Mouse (Mus musculus) right cerebral cortex, postnatal 10 days (tissue): Measurements from ENCODE around the gene Twist1.

ENCODE experiments used
- DNase-seq, 2 experiments: peaks; one replicate each; pipeline ENCODE4 v3.0.0; 2021; ENCODE audit warnings: low spot score in 2 of 2

Twist1 gene

DNA sequence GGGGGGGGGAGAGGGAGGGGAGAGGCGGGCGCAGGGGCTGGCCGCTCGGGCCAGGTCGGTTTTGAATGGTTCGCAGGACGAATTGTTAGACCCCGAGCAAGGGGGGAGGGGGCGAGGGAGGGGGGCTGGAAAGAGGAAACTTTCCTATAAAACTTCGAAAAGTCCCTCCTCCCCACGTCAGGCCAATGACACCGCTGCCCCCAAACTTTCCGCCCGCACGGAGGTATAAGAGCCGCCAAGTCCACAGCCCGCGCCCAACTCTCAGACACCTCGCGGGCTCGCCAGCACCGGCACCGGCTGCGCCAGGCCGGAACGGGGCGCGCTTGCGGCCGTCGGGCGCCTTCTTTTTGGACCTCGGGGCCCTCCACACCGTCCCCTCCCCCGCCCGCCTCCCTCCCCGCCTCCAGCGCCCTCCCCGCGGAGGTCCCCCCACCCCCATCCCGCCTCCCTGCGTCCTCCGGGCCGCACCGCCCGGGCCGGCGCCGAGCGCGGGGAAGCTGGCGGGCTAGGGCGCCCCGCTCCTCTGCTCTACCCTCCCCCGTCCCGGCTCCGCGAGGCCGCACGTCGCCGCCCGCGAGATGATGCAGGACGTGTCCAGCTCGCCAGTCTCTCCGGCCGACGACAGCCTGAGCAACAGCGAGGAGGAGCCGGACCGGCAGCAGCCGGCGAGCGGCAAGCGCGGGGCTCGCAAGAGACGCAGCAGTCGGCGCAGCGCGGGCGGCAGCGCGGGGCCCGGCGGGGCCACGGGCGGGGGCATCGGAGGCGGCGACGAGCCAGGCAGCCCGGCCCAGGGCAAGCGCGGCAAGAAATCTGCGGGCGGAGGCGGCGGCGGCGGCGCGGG is at the start of gene Twist1:
Gene Twist1, plus strand, starts transcription at position 272 of the 841 bp plus-strand sequence.
- no peak for DNase-seq

GRCm38 (mm10) chr12:33926751-33927150 is 30.7 kb upstream of the Twist1 start:
- DNase-seq: no peak

DNA sequence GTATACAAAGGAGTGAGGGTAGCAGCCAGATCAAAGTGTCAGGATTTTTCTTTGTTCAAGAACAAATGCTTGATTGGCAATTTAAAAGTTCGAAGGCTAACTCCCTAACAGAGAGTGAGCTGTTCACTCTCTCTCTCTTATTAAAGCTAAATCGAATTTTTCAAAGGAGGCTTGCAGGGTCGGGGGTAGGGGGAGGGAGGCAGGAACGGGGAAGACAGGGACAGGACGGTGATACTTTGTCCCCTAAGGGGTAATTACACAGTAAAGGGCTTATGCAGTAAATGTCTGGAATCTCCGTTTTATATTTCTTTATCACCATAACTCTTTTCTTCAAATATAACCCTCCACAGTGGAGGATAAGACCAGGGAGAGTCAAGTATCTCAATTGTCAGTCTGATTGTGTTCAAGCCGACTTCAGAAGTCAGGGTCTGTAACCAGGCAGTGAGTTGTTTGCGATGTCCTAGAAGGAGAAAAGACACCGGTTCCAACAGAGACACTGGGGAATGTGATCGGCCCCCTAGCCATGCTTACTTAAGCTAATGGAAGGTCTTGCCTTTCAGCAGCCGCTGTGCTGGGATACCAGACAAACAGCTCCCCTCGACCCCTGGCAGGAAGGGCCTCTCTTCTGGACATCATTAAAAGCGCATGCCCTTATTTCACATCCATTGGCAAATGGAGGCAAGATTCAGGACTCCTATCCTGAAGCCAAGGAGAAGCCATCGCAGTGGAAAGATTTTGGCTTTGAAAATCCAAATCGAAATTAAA is 30.0 kb upstream of the Twist1 start:
- DNase-seq: no peak

DNA sequence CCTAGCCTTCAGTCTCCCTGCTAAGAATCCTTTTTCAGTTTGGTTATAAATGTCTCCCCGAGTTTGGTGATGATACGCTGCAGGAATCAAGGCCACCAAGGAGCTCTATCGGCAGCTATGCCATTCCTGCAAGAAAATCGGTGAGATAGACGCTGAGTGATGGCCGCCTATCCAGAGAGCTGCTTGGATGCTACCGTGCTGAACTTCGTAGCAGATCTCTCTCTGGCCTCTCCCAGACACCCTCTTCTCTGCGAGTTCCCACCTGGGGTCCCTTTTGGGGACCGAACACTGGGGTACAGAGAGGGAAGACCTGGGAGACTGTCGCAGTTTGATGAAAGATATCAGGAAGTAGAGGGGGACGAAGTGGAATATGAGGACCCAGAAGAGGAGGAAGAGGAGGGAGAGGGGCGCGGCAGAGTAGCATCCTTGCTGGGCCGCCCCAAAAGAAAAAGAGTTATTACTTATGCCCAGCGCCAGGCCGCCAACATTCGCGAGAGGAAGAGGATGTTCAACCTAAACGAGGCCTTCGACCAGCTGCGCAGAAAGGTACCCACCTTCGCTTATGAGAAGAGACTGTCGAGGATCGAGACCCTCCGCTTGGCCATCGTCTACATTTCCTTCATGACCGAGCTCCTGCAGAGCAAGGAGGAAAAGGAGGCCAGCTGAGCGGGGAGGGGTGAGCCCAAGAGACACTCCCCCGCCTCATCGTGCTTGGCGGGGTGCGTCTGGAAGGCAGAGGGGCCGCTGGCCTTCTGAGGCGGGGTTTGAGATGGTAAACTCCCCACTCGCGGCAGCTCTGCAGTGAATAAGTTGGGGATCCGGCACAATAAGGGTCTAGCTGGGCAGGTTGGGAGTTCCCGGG is 28.9 kb upstream of the Twist1 start, which contains the start of gene Ferd3l:
Gene Ferd3l, plus strand, starts transcription at position 95 of the 862 bp plus-strand sequence.
- DNase-seq: no peak

DNA sequence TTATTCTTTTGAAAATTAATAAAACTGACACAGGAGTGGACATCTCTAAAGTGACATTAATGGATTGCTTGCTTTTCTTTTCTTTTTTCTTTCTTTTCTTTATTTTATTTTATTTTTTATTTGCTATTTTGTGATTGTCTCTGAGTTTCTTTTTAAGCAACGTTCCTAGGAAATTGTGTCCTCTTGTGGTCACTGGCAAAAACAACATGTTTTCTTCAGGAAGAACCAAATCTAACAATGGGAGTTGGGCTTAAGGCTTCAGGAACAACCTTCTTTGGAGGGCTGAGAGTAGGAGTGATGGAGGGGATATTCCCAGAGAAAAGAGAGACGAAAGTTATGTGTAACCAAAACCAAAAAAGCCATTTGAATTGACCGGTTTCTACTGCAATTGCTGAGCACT is 4.6 kb upstream of the Twist1 start:
- DNase-seq: no peak

DNA sequence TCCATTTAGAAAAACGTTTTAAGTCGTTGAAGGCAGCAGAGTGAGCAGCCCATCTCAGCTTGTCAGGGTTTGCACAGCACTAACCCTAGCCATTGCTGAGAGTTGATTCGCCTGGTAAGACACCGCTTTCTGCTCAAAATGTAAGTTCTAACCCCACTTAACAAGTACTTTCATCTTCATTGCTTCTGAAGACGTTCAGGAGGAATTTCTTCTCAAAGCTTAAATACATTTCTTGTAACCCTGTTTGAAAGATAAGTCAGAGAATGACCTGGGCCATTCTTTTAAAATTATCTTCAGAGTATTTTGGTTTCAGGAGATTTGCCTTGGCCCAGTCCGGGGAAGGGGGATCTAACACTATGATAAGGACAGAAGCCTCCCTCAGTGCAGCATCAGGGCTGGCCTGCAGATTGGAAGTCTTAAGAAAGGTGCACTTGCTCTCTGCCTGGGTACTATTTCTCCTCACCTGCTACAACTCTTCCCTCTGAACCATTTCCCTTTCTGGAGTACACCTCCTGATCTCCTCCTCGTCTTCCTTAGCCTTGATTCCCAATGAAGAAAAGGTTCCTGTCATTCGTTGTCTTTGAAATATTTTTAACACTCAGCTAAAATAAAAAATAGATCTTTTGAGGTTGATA is 2.4 kb upstream of the Twist1 start:
- DNase-seq: no peak

DNA sequence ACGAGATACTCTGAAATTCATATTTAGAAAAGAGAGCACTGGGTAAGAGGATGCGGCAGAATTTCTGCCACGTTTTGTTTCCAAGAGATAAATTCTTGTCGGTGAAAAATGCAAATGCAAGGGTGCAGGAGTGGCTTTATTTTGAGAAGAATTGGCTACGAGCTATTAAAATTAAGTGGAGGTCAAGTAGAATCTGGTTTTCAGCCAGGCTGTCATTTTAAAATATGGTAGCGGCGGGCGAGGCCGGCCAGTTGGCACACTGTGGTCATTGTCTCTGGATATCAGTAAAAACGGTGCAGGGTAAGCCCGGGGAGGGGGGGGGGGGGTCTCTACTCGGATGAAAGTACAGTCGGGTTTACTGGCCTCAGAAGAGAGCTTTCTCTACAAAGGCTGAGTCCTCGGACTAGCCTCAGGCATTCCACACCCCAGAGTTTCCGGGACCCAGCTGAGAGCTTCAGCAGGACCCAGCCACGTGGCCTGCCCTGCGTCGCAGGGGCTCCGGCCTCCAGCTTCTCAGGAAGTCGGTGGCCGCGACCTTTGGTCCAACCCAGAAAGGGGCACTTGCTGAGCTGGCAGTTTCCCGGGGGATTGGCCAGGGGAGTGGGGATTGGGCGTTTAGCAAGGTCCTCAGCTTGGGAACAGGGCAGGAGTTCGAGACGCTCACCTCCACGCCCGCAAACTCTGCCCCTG is 1.7 kb upstream of the Twist1 start:
- no peak for DNase-seq

DNA sequence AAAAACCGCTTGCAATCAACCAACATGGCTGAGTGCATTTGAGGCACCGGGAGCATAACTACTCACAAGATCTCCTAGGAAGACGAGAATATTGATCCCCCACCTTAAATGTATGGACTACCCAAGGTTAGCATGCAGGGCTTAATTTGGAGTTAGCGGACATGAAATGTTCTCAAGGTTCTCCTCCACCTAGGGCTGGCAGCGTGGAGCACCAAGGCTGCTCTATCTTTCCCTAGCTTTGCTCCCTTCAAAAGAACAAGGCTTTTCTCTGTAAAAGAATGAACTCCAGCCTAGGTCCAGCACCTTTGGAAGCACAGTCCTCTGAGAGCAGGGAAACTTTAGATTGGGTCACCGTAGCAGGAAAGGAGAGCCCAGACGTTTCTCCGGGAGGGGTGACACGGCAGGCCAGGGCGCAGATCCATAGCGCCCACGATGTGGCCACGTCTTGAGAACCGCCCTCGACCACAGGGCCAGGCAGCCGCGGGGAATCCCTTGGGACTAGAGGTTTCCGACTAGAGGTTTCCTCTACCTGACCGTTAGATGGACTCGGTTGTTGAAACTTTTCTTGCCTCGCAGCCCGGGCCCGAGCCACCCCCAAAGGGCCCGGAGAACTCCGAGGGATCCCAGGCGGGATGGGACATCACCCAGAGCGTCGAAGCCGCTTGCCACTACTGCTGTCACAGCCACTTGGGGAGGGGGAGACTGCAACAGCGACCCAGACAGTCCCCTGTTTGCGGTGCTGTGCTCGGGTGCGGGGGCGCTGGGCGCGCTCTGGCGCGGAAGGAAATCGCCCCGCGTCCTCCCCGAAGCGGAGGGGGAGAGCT is 683 bp upstream of the Twist1 start:
- DNase-seq: no peak

GRCm38 (mm10) chr12:33958241-33959194 is 1.0 kb downstream of the Twist1 start:
- no peak for DNase-seq

- no peak for DNase-seq
These were observed 1.7 kb downstream of the Twist1 start for GRCm38 (mm10) chr12:33959206-33959605.

- DNase-seq: no peak
These were observed 2.4 kb downstream of the Twist1 start for GRCm38 (mm10) chr12:33959846-33960245.

- DNase-seq: no peak
These were observed 3.5 kb downstream of the Twist1 start for GRCm38 (mm10) chr12:33961013-33961412.

DNA sequence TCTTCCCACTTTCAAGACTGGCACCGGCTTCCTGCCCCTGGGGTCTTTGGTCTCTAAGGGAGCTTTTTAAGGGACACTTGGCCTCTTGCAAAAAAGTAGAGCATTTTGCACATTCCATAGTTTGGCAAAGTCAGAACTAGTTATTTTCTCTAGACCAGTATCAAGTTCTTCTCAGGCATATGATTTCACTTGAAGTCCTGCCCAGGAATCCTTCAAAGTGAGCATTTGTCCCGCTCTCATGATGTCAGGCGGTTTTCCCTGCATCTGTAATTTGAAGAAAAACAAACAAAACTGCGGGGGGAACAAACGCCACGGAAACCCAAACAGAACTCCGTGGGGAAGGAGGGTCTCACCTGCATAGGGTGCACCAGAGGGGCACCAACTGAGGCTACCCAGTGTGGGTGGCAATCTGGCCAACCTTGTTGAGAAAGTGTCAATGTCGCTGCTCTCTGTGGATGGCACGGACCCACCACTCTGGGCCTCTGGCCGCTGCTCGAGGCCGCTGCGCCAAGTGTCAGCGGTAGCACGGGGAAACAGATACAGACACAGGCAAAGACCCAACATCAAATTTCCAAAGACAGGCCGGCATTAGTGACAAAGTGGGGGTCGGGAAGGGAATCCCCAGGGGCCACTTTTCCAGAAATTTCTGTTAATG is 4.8 kb downstream of the Twist1 start:
- DNase-seq: no peak

GRCm38 (mm10) chr12:33962773-33963130 is 5.3 kb downstream of the Twist1 start:
- DNase-seq: no peak

GRCm38 (mm10) chr12:33963671-33964369 is 6.3 kb downstream of the Twist1 start:
- no peak for DNase-seq

DNA sequence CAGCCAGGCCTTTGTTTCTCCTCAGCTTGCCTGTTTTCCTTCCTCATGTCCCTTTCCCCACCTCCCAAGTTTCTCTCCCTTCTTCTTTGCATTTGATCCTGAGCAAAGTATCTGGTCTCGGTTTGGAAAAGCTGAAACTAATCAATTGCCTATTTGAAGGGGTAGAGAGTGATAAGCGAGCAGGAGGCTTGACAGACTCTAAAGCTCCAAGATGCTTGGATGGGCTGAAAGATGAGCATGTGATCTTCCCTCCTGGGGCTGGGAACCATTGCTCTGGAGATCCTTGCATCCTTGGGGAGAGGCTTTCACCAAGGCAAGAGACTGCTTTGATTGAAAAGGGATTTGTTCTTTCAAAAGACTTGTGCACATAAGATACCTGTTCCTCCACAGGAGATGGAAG is 7.0 kb downstream of the Twist1 start:
- DNase-seq: no peak

DNA sequence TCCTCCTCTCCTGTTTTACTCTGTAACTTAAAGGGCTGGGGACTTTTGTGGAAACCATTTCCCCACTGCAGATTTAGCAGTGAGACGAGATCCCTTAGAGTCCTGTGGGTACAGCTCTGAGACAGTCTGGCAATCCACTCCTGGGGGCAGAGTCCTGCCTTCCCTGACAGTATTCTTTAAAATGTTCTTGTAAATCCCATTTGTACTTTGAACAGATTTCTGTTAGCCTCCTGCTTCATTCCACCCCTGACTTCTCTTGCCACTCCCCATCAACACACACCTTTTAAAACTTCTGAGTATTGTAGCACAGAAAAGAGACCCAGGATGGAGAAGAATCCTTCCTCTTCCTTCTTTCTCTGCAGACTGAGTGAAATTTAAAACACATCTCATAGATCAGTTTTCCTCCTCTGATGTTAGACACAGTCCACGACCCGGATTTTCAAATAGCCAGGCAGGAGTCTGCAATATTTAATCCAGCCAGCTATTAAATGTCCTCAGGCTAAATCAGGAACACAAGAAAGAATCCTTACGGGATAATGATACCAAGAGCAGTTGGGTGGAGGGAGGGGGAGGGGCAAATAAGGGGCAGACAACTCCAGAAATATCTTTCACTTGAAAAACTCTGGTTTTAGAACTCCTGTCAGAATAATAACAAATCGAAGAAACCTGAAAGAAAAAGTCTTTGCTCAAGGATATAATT is 8.3 kb downstream of the Twist1 start:
- DNase-seq: no peak
